Mouse (Mus musculus) stomach, postnatal 0 days (tissue): Measurements from ENCODE around the gene Rtl3. TPM values are rescaled to one million over a fixed set of nuclear protein-coding genes. Genes with fewer than 3 reads are reported as not detected.
A peak's percentile ranks its signal among the peaks of the same experiment; 100 is the strongest.

ENCODE experiments used
- ATAC-seq: fragments of 200-750 bp; cut with Nextera tagmentation; 2 replicates; pipeline ENCODE4 v1.8.0; 2017; ENCODE audit not compliant: low FRiP score, low TSS enrichment
- DNase-seq: peaks from one replicate; pipeline ENCODE4 v3.0.0-alpha.2; 2016; ENCODE audit warnings: low spot score
- H3K27ac ChIP-seq: fragments of 300-500 bp; sonication (generic); replicated peaks from 2 replicates; pipeline ENCODE4 v1.5.1; 2014; ENCODE audit warnings: mild to moderate bottlenecking, control low read depth
- H3K27me3 ChIP-seq: fragments of 300-500 bp; sonication (generic); 2 replicates; pipeline ENCODE4 v1.6.1; 2014; ENCODE audit warnings: low read length; ENCODE audit not compliant: control insufficient read depth, insufficient read depth
- H3K36me3 ChIP-seq: fragments of 300-500 bp; sonication (generic); 2 replicates; pipeline ENCODE4 v1.6.1; 2014; ENCODE audit warnings: low read length, mixed read lengths; ENCODE audit not compliant: control insufficient read depth, insufficient read depth
- H3K4me1 ChIP-seq: fragments of 300-500 bp; sonication (generic); replicated peaks from 2 replicates; pipeline ENCODE4 v1.6.1; 2014; ENCODE audit warnings: antibody characterized with exemption; ENCODE audit not compliant: control insufficient read depth, insufficient read depth
- H3K4me2 ChIP-seq: fragments of 300-500 bp; sonication (generic); replicated peaks from 2 replicates; pipeline ENCODE4 v1.6.1; 2014; ENCODE audit warnings: low read depth, mild to moderate bottlenecking, control low read depth, moderate library complexity
- H3K4me3 ChIP-seq: fragments of 300-500 bp; sonication (generic); 2 replicates; pipeline ENCODE4 v1.5.1; 2014; ENCODE audit warnings: low read depth, low read length, control low read depth
- H3K9ac ChIP-seq: fragments of 300-500 bp; sonication (generic); 2 replicates; pipeline ENCODE4 v1.6.1; 2014; ENCODE audit warnings: mild to moderate bottlenecking, low read length, control low read depth, mixed read lengths
- H3K9me3 ChIP-seq: fragments of 300-500 bp; sonication (generic); 2 replicates; pipeline ENCODE4 v1.6.1; 2016; ENCODE audit warnings: low read length; ENCODE audit not compliant: control insufficient read depth
- CTCF ChIP-seq: IDR thresholded peaks from 2 replicates; pipeline ENCODE4 v1.5.1; 2016; ENCODE audit warnings: antibody characterized with exemption, low read depth, mild to moderate bottlenecking, moderate library complexity
- EP300 ChIP-seq: optimal IDR thresholded peaks from 2 replicates; pipeline ENCODE3; 2016; ENCODE audit warnings: antibody characterized with exemption
- WGBS: fragments of 180-500 bp; shearing (Covaris S2); extraction: QIAGEN DNeasy Blood & Tissue Kit; methylation state at CpG from one replicate; pipeline ENCODE4 v1.1.7; 2014; 5-methylcytosine and 5-hydroxymethylcytosine counted together
- polyA plus RNA-seq: library from polyadenylated mRNA; unstranded; fragments of >200 nt; fragmentation: Nextera tagmentation; extraction: Ambion mirVana; gene quantifications from 2 replicates; pipeline ENCODE4 v1.2.1, GENCODE M21; 2015

Gene Rtl3
- polyA plus RNA-seq, 1 experiment from 2014 or later, result 12.2 TPM

DNA sequence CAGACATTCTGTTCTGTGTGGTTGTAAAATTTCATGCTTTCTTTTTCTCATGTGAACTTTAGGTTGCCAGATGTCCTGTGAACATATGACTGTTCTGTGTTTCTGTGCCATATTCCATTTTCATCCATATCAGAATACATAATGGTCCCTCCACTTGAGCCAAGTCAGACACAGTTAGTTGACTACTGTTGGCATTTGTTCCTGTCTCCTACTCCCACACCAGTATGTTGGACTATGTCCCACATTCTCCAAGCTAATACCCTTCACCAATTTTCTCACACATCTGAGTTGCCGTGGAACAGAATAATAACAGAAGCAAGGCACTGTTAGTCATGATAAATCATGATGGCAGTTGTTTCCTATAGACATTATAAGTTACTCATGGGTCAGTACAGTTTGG lies 9.9 kb downstream of the Rtl3 start:
- no peaks in the 10 kb centered on the region for H3K36me3 ChIP-seq
- no peak overlapping the region for H3K4me2 ChIP-seq
- no peak for DNase-seq
- ATAC-seq, result no peak
- H3K9me3 ChIP-seq, result no peaks in the 10 kb centered on the region
- no peaks in the 10 kb centered on the region for H3K27me3 ChIP-seq
- no peak overlapping the region for H3K27ac ChIP-seq
- H3K9ac ChIP-seq, result no peak overlapping the region
- TF ChIP-seq EP300 (no peak), CTCF (no peak)
- no peak overlapping the region for H3K4me3 ChIP-seq
- WGBS, result 43% methylated on average over 1 of the region's 1 CpGs
- no peaks in the 10 kb centered on the region for H3K4me1 ChIP-seq

DNA sequence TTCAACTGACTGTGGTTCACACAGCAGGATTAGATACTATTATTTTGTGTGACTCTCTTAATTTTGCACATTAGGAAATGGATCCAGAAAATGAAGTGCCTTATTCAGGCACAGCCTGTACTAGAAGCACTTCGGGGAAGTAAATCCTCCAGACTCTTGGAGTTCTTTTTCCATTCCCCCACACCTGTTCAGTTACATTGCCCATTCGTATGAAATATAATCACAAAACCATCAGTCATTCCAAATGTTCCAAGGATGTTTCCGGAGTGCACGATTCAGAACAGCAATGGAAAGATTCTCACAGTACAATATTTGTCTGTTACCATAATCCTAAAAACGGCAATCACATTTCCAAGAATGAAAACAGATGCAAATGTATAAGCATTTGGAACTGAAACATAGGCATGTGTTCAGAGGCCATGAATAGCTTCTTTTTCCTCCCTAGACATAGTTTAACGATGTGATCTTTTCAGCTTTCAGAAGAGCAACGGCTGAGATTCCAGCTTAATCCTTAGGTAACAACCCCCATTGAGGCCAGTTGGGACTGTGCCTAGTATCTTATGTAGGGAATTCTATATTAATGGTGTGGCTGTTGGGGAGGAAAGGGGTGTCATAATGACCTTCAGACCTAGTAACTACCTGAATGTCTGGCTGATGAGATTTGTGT lies 30.8 kb downstream of the Rtl3 start:
- Histone ChIP-seq H3K9me3 (no peaks in the 10 kb centered on the region), H3K4me2 (no peak overlapping the region), H3K9ac (no peak overlapping the region), H3K4me1 (no peaks in the 10 kb centered on the region), H3K27ac (no peak overlapping the region), H3K27me3 (no peaks in the 10 kb centered on the region), H3K4me3 (no peak overlapping the region), H3K36me3 (no peaks in the 10 kb centered on the region)
- no peak for TF ChIP-seq CTCF
- no peak for TF ChIP-seq EP300
- ATAC-seq, result no peak
- 40% methylated on average over 7 of the region's 7 CpGs for WGBS
- DNase-seq, result no peak

DNA sequence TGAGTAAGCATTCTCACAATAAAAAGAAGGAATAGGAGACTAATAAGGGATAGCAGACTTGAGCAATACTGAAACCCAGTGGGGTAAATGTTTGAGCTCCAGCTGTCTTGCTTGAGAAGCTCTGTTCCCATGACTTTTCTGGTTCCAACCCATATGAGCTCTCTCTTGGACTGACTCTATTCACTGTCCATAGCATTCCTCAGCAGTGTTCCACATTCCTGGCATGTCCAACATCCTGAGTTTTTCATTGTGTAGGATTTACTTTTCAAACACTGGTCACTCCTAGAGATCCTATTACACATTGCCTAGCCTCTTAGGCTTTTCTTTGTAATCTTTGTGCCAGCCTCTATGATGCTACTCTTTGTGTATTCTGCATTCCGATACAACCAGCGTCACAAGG lies 36.1 kb downstream of the Rtl3 start:
- DNase-seq (no peak), ATAC-seq (no peak)
- no peak for TF ChIP-seq CTCF
- no peak for TF ChIP-seq EP300

DNA sequence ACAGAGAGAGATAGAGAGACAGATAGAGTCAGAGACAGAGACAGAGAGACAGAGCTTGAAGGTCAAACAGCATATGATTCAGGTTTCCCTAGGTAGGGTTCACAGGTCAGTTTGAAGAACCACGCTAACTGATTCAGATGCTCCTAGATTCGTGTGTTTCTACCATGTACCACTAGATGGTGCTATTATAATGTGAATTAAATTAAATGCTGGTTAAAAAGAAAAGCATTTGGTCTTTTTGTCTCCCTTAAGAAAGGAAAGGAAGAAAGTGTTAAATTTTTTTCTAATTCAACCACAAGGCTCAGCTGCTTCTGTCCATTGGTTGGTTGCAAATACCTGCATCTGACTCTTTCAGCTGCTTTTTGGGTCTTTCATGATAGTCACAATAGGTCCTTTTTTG lies 45.8 kb downstream of the Rtl3 start:
- H3K4me3 ChIP-seq, result no peak overlapping the region
- H3K27me3 ChIP-seq, result no peaks in the 10 kb centered on the region
- TF ChIP-seq EP300 (no peak), CTCF (peak; percentile 70)
- H3K9ac ChIP-seq, result no peak overlapping the region
- no peaks in the 10 kb centered on the region for H3K36me3 ChIP-seq
- DNase-seq, result no peak
- no peaks in the 10 kb centered on the region for H3K9me3 ChIP-seq
- 8% methylated on average over 2 of the region's 2 CpGs for WGBS
- no peak overlapping the region for H3K4me2 ChIP-seq
- no peak overlapping the region for H3K27ac ChIP-seq
- no peak for ATAC-seq
- no peaks in the 10 kb centered on the region for H3K4me1 ChIP-seq

More for the DNA sequence above, 36.1 kb downstream of the Rtl3 start:
- no peak overlapping the region for H3K4me2 ChIP-seq
- H3K36me3 ChIP-seq, result no peaks in the 10 kb centered on the region
- H3K27me3 ChIP-seq, result no peaks in the 10 kb centered on the region
- H3K4me3 ChIP-seq, result no peak overlapping the region
- H3K4me1 ChIP-seq, result no peaks in the 10 kb centered on the region
- 55% methylated on average over 2 of the region's 2 CpGs for WGBS
- H3K9ac ChIP-seq, result no peak overlapping the region
- no peaks in the 10 kb centered on the region for H3K9me3 ChIP-seq
- no peak overlapping the region for H3K27ac ChIP-seq

Other genes with a start within 250 kb of the Rtl3 start
- 3.7 and 5.4 TPM in 2 replicates for gene Cysltr1, start 237.0 kb downstream of the Rtl3 start, polyA plus RNA-seq
- gene Lpar4, start 80.0 kb upstream of the Rtl3 start, polyA plus RNA-seq, result 6.9 and 7.1 TPM in 2 replicates
- gene P2ry10, start 247.8 kb upstream of the Rtl3 start, polyA plus RNA-seq, result not detected in 2 replicates